In the genomic region with DNA sequence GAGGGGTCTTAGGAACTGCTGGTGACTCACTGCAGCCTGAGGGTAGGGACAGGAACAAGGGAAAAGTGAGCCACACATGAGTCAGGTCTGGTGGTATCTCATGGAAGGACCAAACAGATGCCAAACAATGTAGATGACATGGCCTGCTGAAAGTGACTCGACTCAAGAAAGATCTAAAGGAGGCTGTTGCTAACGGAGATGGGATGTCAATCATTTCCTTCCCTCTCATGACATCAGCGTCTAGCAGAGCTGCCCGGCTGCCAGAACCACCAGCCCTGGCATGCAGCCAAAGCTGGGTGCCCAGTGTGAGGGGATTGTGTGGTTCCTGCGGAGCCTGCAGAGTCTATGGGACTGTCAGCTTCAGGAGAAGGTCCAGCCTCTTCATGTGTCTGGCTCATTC, we compare ENCODE assay signal across 10 mouse cellular contexts.
DNase-seq lines count a peak whose midpoint lies in the region; ATAC-seq and TF ChIP-seq lines count a peak whose summit lies in the region.
"Had no signal": no experiment of that assay in that cellular context is flagged by ENCODE, and none has a peak within 500 bp of the region (broad histone marks: within the 10 kb centered on the region; RNA-seq: fewer than 3 reads in every experiment).

No protein-coding gene starts in this region.

- peak; percentile 19 for DNase-seq in embryonic facial prominence, embryonic 11.5 days (ENCODE audit: low spot score)
- no peak for DNase-seq in embryonic facial prominence, embryonic 10.5 days (ENCODE audit: low spot score)
- peak; percentile 83 for DNase-seq in retina, postnatal 1 day
- no peak for DNase-seq in retina, embryonic 14.5 days (ENCODE audit: low spot score)
- peak; percentile 78 for DNase-seq in forebrain, postnatal 0 days
- peak; percentile 59 for DNase-seq in right cerebral cortex, postnatal 4 days
- DNase-seq: cerebellum, adult 2 months had no signal

- H3K27me3 ChIP-seq in embryonic facial prominence, embryonic 11.5 days (ENCODE audit: control insufficient read depth, insufficient read depth, low read length): peaks cover 6% of the 10 kb centered on the region; the same call in 1 of the 2 replicates
- peaks cover 25% of the 10 kb centered on the region for H3K27me3 ChIP-seq in embryonic facial prominence, embryonic 10.5 days (replicated peaks; ENCODE audit: low read depth, poor library complexity, severe bottlenecking)
- peaks cover 2% of the 10 kb centered on the region for H3K27me3 ChIP-seq in forebrain, postnatal 0 days (ENCODE audit: insufficient read depth, low read length)

- H3K4me1 ChIP-seq in embryonic facial prominence, embryonic 11.5 days (ENCODE audit: control insufficient read depth, insufficient read depth, low read length): peaks cover 2% of the 10 kb centered on the region; the same call in 1 of the 2 replicates
- H3K4me1 ChIP-seq in embryonic facial prominence, embryonic 10.5 days: peaks cover 19% of the 10 kb centered on the region
- H3K4me1 ChIP-seq in forebrain, postnatal 0 days (ENCODE audit: insufficient read depth): no peaks in the 10 kb centered on the region

- no peak overlapping the region for H3K9ac ChIP-seq in embryonic facial prominence, embryonic 11.5 days (replicated peaks; ENCODE audit: low read length)
- no peak overlapping the region for H3K9ac ChIP-seq in forebrain, postnatal 0 days
- H3K9ac ChIP-seq: heart, embryonic 13.5 days had no signal

- no peak for ATAC-seq in embryonic facial prominence, embryonic 11.5 days (replicated peaks; ENCODE audit: insufficient number of reproducible peaks, low FRiP score, low TSS enrichment, low read depth)
- peak; percentile 84 for ATAC-seq in forebrain, postnatal 0 days
- no peak for ATAC-seq in inflammation-experienced regulatory T-cells, adult 6 months
- ATAC-seq in erythroid progenitor cell, adult 5-6 weeks (replicated peaks; ENCODE audit: low FRiP score, poor library complexity, severe bottlenecking): no peak

- no peak for TF ChIP-seq CTCF in forebrain, postnatal 0 days (IDR thresholded peaks at IDR 0.05; ENCODE audit: low read depth)

- H3K27ac ChIP-seq in embryonic facial prominence, embryonic 11.5 days (replicated peaks; ENCODE audit: low read depth, low read length): no peak overlapping the region
- H3K27ac ChIP-seq in embryonic facial prominence, embryonic 10.5 days (replicated peaks): no peak overlapping the region
- H3K27ac ChIP-seq in forebrain, postnatal 0 days (ENCODE audit: low read depth, low read length): no peak overlapping the region

- H3K36me3 ChIP-seq in embryonic facial prominence, embryonic 11.5 days (replicated peaks; ENCODE audit: control insufficient read depth, insufficient read depth, low read depth, low read length): no peaks in the 10 kb centered on the region
- H3K36me3 ChIP-seq in embryonic facial prominence, embryonic 10.5 days (replicated peaks): 0 out of 2 replicates have a peak, but pooled peaks cover 3% of the 10 kb centered on the region
- no peaks in the 10 kb centered on the region for H3K36me3 ChIP-seq in forebrain, postnatal 0 days (ENCODE audit: insufficient read depth)
- H3K36me3 ChIP-seq: heart, embryonic 13.5 days had no signal

- 39% methylated on average over 5 of the region's 5 CpGs for WGBS in embryonic facial prominence, embryonic 11.5 days
- 70% methylated on average over 5 of the region's 5 CpGs for WGBS in embryonic facial prominence, embryonic 10.5 days
- 7% methylated on average over 5 of the region's 5 CpGs for WGBS in forebrain, postnatal 0 days

- H3K4me2 ChIP-seq in embryonic facial prominence, embryonic 11.5 days (ENCODE audit: low read depth, low read length): no peak overlapping the region
- H3K4me2 ChIP-seq in forebrain, postnatal 0 days (ENCODE audit: low read depth): no peak overlapping the region
- H3K4me2 ChIP-seq: heart, embryonic 13.5 days had no signal

- H3K4me3 ChIP-seq in embryonic facial prominence, embryonic 11.5 days (ENCODE audit: low read depth, low read length): no peak overlapping the region
- no peak overlapping the region for H3K4me3 ChIP-seq in embryonic facial prominence, embryonic 10.5 days
- H3K4me3 ChIP-seq in forebrain, postnatal 0 days (ENCODE audit: low read depth, low read length): no peak overlapping the region
- H3K4me3 ChIP-seq: heart, embryonic 13.5 days had no signal

- H3K9me3 ChIP-seq in embryonic facial prominence, embryonic 11.5 days (replicated peaks; ENCODE audit: control insufficient read depth, low read length): no peaks in the 10 kb centered on the region
- H3K9me3 ChIP-seq in embryonic facial prominence, embryonic 10.5 days: no peaks in the 10 kb centered on the region
- H3K9me3 ChIP-seq in forebrain, postnatal 0 days (ENCODE audit: low read length): no peaks in the 10 kb centered on the region

Comparison
In these comparisons a context has a peak if more than half of its experiments do, and no peak if none do; other contexts are left out.
1. DNase-seq: peak in embryonic facial prominence, embryonic 11.5 days (single experiment), retina, postnatal 1 day (single experiment), forebrain, postnatal 0 days (single experiment) and right cerebral cortex, postnatal 4 days (single experiment); none in embryonic facial prominence, embryonic 10.5 days (single experiment) and retina, embryonic 14.5 days (single experiment).